Mouse (Mus musculus) heart, embryonic 16.5 days (tissue): Measurements from ENCODE around the gene Tpst2. TPM values are rescaled to one million over a fixed set of nuclear protein-coding genes. Genes with fewer than 3 reads are reported as not detected.

Experiments
- ATAC-seq: fragments of 200-750 bp; cut with Nextera tagmentation; replicated peaks from 2 replicates; pipeline ENCODE4 v1.8.0; 2017; ENCODE audit warnings: moderate number of reproducible peaks; ENCODE audit not compliant: insufficient read depth, low FRiP score; ENCODE audit errors: extremely low read depth
- H3K27ac ChIP-seq: fragments of 300-500 bp; sonication (generic); 2 replicates; pipeline ENCODE4 v1.5.1; 2014; ENCODE audit warnings: mild to moderate bottlenecking, low read length, control low read depth, moderate library complexity
- H3K27me3 ChIP-seq: fragments of 300-500 bp; sonication (generic); 2 replicates; pipeline ENCODE4 v1.6.1; 2014; ENCODE audit warnings: low read length, mixed read lengths; ENCODE audit not compliant: control insufficient read depth, insufficient read depth
- H3K36me3 ChIP-seq: fragments of 300-500 bp; sonication (generic); 2 replicates; pipeline ENCODE4 v1.6.1; 2014; ENCODE audit not compliant: control insufficient read depth, insufficient read depth
- H3K4me1 ChIP-seq: fragments of 300-500 bp; sonication (generic); 2 replicates; pipeline ENCODE4 v1.6.1; 2014; ENCODE audit warnings: low read length, mixed read lengths; ENCODE audit not compliant: control insufficient read depth, insufficient read depth
- H3K4me2 ChIP-seq: fragments of 300-500 bp; sonication (generic); 2 replicates; pipeline ENCODE4 v1.6.1; 2014; ENCODE audit warnings: low read depth, mild to moderate bottlenecking, control low read depth, low read length
- H3K4me3 ChIP-seq: fragments of 300-500 bp; sonication (generic); 2 replicates; pipeline ENCODE4 v1.5.1; 2014; ENCODE audit warnings: mild to moderate bottlenecking, control low read depth, low read length
- H3K9ac ChIP-seq: fragments of 300-500 bp; sonication (generic); 2 replicates; pipeline ENCODE4 v1.6.1; 2014; ENCODE audit warnings: low read length, control low read depth
- H3K9me3 ChIP-seq: fragments of 300-500 bp; sonication (generic); replicated peaks from 2 replicates; pipeline ENCODE4 v1.6.1; 2016; ENCODE audit warnings: low read length; ENCODE audit not compliant: control insufficient read depth
- WGBS: fragments of 180-500 bp; shearing (Covaris S2); extraction: QIAGEN DNeasy Blood & Tissue Kit; methylation state at CpG from one replicate; pipeline ENCODE4 v1.1.7; 2014; 5-methylcytosine and 5-hydroxymethylcytosine counted together
- polyA plus RNA-seq: library from polyadenylated mRNA; unstranded; fragments of >200 nt; fragmentation: Nextera tagmentation; extraction: Ambion mirVana; gene quantifications from 2 replicates; pipeline ENCODE4 v1.2.1, GENCODE M21; 2015

The Tpst2 gene
- polyA plus RNA-seq, 1 experiment from 2014 or later = 53.0 TPM

- Histone ChIP-seq H3K9me3 (no peaks in the 10 kb centered on the region), H3K27ac (no peak overlapping the region), H3K4me3 (peak overlapping the region; percentile 28), H3K4me2 (peak overlapping the region; percentile 47), H3K4me1 (peaks cover 26% of the 10 kb centered on the region), H3K27me3 (no peaks in the 10 kb centered on the region), H3K36me3 (no peaks in the 10 kb centered on the region), H3K9ac (peak overlapping the region; percentile 39; the same call in 1 of the 2 replicates)
- no peak for ATAC-seq
- 82% methylated on average over 16 of the region's 16 CpGs for WGBS
Observed at GRCm38 (mm10) chr5:112289819-112290535, 13.5 kb downstream of the Tpst2 start.

GRCm38 (mm10) chr5:112290536-112290880 lies 14.0 kb downstream of the Tpst2 start:
- Histone ChIP-seq H3K27me3 (no peaks in the 10 kb centered on the region), H3K27ac (no peak overlapping the region), H3K9me3 (no peaks in the 10 kb centered on the region), H3K4me1 (peaks cover 25% of the 10 kb centered on the region), H3K36me3 (no peaks in the 10 kb centered on the region), H3K4me2 (peak overlapping the region; percentile 47), H3K9ac (no peak overlapping the region), H3K4me3 (peak overlapping the region; percentile 28; the same call in 1 of the 2 replicates)
- WGBS = 84% methylated on average over 8 of the region's 8 CpGs
- no peak for ATAC-seq

- Histone ChIP-seq H3K4me1 (peaks cover 33% of the 10 kb centered on the region), H3K27me3 (no peaks in the 10 kb centered on the region), H3K4me2 (no peak overlapping the region), H3K36me3 (no peaks in the 10 kb centered on the region), H3K4me3 (no peak overlapping the region), H3K9me3 (no peaks in the 10 kb centered on the region), H3K9ac (no peak overlapping the region), H3K27ac (no peak overlapping the region)
- no peak for ATAC-seq
- 83% methylated on average over 5 of the region's 5 CpGs for WGBS
Observed at GRCm38 (mm10) chr5:112291866-112292265, 15.4 kb downstream of the Tpst2 start.

GRCm38 (mm10) chr5:112292343-112292980 lies 16.0 kb downstream of the Tpst2 start:
- Histone ChIP-seq H3K9me3 (no peaks in the 10 kb centered on the region), H3K27ac (no peak overlapping the region), H3K4me3 (no peak overlapping the region), H3K36me3 (no peaks in the 10 kb centered on the region), H3K4me2 (no peak overlapping the region), H3K4me1 (peaks cover 38% of the 10 kb centered on the region), H3K9ac (no peak overlapping the region), H3K27me3 (no peaks in the 10 kb centered on the region)
- 76% methylated on average over 17 of the region's 17 CpGs for WGBS
- ATAC-seq = no peak

GRCm38 (mm10) chr5:112293800-112294199 lies 17.3 kb downstream of the Tpst2 start:
- no peak overlapping the region for H3K4me3 ChIP-seq
- H3K9me3 ChIP-seq = no peaks in the 10 kb centered on the region
- 57% methylated on average over 2 of the region's 2 CpGs for WGBS
- H3K27ac ChIP-seq = no peak overlapping the region
- no peak for ATAC-seq
- peaks cover 41% of the 10 kb centered on the region for H3K4me1 ChIP-seq
- no peak overlapping the region for H3K4me2 ChIP-seq
- no peaks in the 10 kb centered on the region for H3K27me3 ChIP-seq
- no peak overlapping the region for H3K9ac ChIP-seq
- H3K36me3 ChIP-seq = no peaks in the 10 kb centered on the region

- Histone ChIP-seq H3K27me3 (no peaks in the 10 kb centered on the region), H3K9me3 (no peaks in the 10 kb centered on the region), H3K9ac (no peak overlapping the region), H3K4me2 (no peak overlapping the region), H3K4me1 (peaks cover 42% of the 10 kb centered on the region), H3K4me3 (no peak overlapping the region), H3K36me3 (no peaks in the 10 kb centered on the region), H3K27ac (no peak overlapping the region)
- ATAC-seq = no peak
- WGBS = 75% methylated on average over 4 of the region's 4 CpGs
Observed at GRCm38 (mm10) chr5:112294696-112295095, 18.2 kb downstream of the Tpst2 start.

GRCm38 (mm10) chr5:112295162-112295561 lies 18.7 kb downstream of the Tpst2 start:
- Histone ChIP-seq H3K4me2 (no peak overlapping the region), H3K4me1 (peaks cover 42% of the 10 kb centered on the region), H3K9me3 (no peaks in the 10 kb centered on the region), H3K36me3 (no peaks in the 10 kb centered on the region), H3K9ac (no peak overlapping the region), H3K4me3 (no peak overlapping the region), H3K27me3 (no peaks in the 10 kb centered on the region), H3K27ac (no peak overlapping the region)
- no peak for ATAC-seq
- 47% methylated on average over 8 of the region's 8 CpGs for WGBS

GRCm38 (mm10) chr5:112295564-112295963 lies 19.1 kb downstream of the Tpst2 start:
- no peak overlapping the region for H3K27ac ChIP-seq
- no peak for ATAC-seq
- 74% methylated on average over 8 of the region's 8 CpGs for WGBS
- no peaks in the 10 kb centered on the region for H3K27me3 ChIP-seq
- H3K36me3 ChIP-seq = no peaks in the 10 kb centered on the region
- H3K9ac ChIP-seq = no peak overlapping the region
- H3K4me2 ChIP-seq = no peak overlapping the region
- no peaks in the 10 kb centered on the region for H3K9me3 ChIP-seq
- no peak overlapping the region for H3K4me3 ChIP-seq
- peaks cover 40% of the 10 kb centered on the region for H3K4me1 ChIP-seq

- H3K4me2 ChIP-seq = no peak overlapping the region
- 0 out of 2 replicates have a peak, but pooled peaks have one; percentile 11 for ATAC-seq
- WGBS = 30% methylated on average over 6 of the region's 6 CpGs
- peak overlapping the region; percentile 80 for H3K27ac ChIP-seq
- H3K4me3 ChIP-seq = no peak overlapping the region
- peaks cover 39% of the 10 kb centered on the region for H3K4me1 ChIP-seq
- no peaks in the 10 kb centered on the region for H3K9me3 ChIP-seq
- no peaks in the 10 kb centered on the region for H3K36me3 ChIP-seq
- no peaks in the 10 kb centered on the region for H3K27me3 ChIP-seq
- H3K9ac ChIP-seq = no peak overlapping the region
Observed at GRCm38 (mm10) chr5:112296404-112297181, 20.1 kb downstream of the Tpst2 start.
